Mouse (Mus musculus): ENCODE data around the gene Znhit3.

DNA sequence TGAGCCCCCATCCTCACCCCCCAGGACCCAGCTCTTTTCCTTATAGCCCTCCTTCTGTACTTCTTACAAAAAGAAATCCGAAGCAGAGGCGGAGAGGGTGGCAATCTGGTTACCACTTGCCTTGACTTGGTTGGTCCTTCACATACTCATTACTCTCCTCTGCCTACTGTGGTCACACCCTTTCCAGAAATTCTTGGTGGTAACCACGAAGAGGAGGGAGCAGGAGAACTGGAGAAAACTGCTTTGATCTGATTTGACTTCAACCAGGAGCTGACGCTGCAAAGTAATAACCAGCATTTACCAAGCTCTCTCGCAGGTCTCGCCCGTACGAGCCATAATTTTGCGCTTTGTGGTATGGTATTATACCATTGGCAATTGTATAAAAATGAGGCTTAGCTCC, 35.2 kb downstream of the Znhit3 start:
- TF ChIP-seq POLR2A (IDR thresholded peaks at IDR 0.05; ENCODE audit: borderline replicate concordance, extremely low read depth, insufficient read depth, insufficient read length, poor library complexity, severe bottlenecking) (no peak), CTCF (IDR thresholded peaks at IDR 0.05; ENCODE audit: borderline replicate concordance, extremely low read depth, insufficient read depth, insufficient read length) (no peak)

Data from brain, embryonic 14.5 days (tissue).